Mouse (Mus musculus) cerebellum, postnatal 25 days (tissue): ENCODE measurements around the gene Klf16.

Experiments used
- DNase-seq, 2 experiments: peaks; one replicate each; pipeline ENCODE4 v3.0.0; 2021; ENCODE audit warnings: mixed read lengths in 2 of 2

Klf16 gene

GRCm38 (mm10) chr10:80577195-80578130 is at the start of gene Klf16:
Gene Klf16, minus strand, starts transcription at chr10:80577321.
- DNase-seq: peak; percentile 85 to 90

- DNase-seq: no peak
These were observed 48.6 kb upstream of the Klf16 start for GRCm38 (mm10) chr10:80625764-80626163.

- peak; percentile 65 to 77 for DNase-seq
These were observed 46.5 kb upstream of the Klf16 start for GRCm38 (mm10) chr10:80623457-80624191.

- peak in 1 of 2 experiments; percentile 100 for DNase-seq
These were observed 45.7 kb upstream of the Klf16 start, which contains the start of gene Csnk1g2 for GRCm38 (mm10) chr10:80622661-80623456. Gene Csnk1g2, plus strand, starts transcription at chr10:80622838.

GRCm38 (mm10) chr10:80621940-80622660 is 45.0 kb upstream of the Klf16 start:
- peak; percentile 99 for DNase-seq

- no peak for DNase-seq
These were observed 44.5 kb upstream of the Klf16 start for GRCm38 (mm10) chr10:80621690-80621939.

GRCm38 (mm10) chr10:80620796-80621689 is 43.9 kb upstream of the Klf16 start:
- peak in 1 of 2 experiments; percentile 44 for DNase-seq

GRCm38 (mm10) chr10:80620365-80620764 is 43.2 kb upstream of the Klf16 start:
- DNase-seq: peak in 1 of 2 experiments; percentile 11

GRCm38 (mm10) chr10:80619465-80620244 is 42.5 kb upstream of the Klf16 start:
- no peak for DNase-seq

GRCm38 (mm10) chr10:80618181-80618580 is 41.1 kb upstream of the Klf16 start:
- peak in 1 of 2 experiments; percentile 19 for DNase-seq

- DNase-seq: no peak
These were observed 37.2 kb upstream of the Klf16 start for GRCm38 (mm10) chr10:80614351-80614750.

GRCm38 (mm10) chr10:80613821-80614220 is 36.7 kb upstream of the Klf16 start:
- DNase-seq: no peak

- no peak for DNase-seq
These were observed 34.8 kb upstream of the Klf16 start for GRCm38 (mm10) chr10:80611905-80612304.

GRCm38 (mm10) chr10:80611024-80611423 is 33.9 kb upstream of the Klf16 start:
- DNase-seq: peak; percentile 60 to 69

- peak; percentile 90 to 91 for DNase-seq
These were observed 33.1 kb upstream of the Klf16 start for GRCm38 (mm10) chr10:80610116-80610785.

- peak in 1 of 2 experiments; percentile 43 for DNase-seq
These were observed 32.3 kb upstream of the Klf16 start for GRCm38 (mm10) chr10:80609269-80609924.

GRCm38 (mm10) chr10:80608435-80608834 is 31.3 kb upstream of the Klf16 start:
- DNase-seq: peak in 1 of 2 experiments; percentile 17

GRCm38 (mm10) chr10:80606737-80607350 is 29.7 kb upstream of the Klf16 start:
- peak in 1 of 2 experiments; percentile 12 for DNase-seq

- peak; percentile 26 to 60 for DNase-seq
These were observed 29.2 kb upstream of the Klf16 start for GRCm38 (mm10) chr10:80606306-80606705.
